Mouse (Mus musculus) embryonic fibroblast, embryonic 13.5 days (primary cell): ENCODE results near the gene Dlg2.

Source experiments
- CTCF ChIP-seq: IDR thresholded peaks from 2 replicates; pipeline ENCODE4 v1.5.1; 2011; ENCODE audit warnings: mild to moderate bottlenecking, control low read depth, low read length, moderate library complexity, borderline replicate concordance; ENCODE audit not compliant: insufficient read depth
- POLR2A ChIP-seq: IDR thresholded peaks from 2 replicates; pipeline ENCODE4 v1.6.1; 2011; ENCODE audit warnings: low read depth, mild to moderate bottlenecking, control low read depth, low read length, moderate library complexity

DNA sequence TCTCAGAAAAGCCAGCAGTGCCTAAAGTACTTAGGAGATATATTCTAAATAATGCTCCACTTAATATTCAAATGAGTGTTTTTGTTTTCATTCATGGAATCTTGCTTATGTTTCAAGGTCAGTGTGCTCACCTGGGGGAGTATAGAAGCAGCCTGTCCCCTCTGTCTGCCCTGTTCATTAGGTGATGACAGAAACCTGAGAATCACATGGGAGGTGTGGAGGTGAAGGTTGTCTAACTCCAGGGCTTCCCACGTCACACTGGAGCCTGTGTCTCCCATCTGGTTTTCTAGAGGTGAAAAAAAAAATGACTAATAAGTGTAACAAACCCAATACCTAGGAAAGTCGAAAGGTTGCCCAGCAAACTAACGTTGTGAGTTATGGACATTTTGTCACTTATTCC lies 1886.9 kb downstream of the Dlg2 start:
- no peak for TF ChIP-seq CTCF
- no peak for TF ChIP-seq POLR2A
